Mouse (Mus musculus): ENCODE measurements around the gene A430033K04Rik.

- no peak for TF ChIP-seq CTCF (IDR thresholded peaks at IDR 0.05; ENCODE audit: low read depth, low read length)
- TF ChIP-seq EP300 (IDR thresholded peaks at IDR 0.05; ENCODE audit: insufficient read depth, low read depth, low read length), result no peak
- TF ChIP-seq POLR2A (IDR thresholded peaks at IDR 0.05; ENCODE audit: insufficient read depth, low read length), result no peak
Observed at GRCm38 (mm10) chr5:138683023-138683766, 60.5 kb downstream of the A430033K04Rik start.

Measured in ES-Bruce4 (cell line).